Mouse (Mus musculus) kidney, postnatal 10 days (tissue): ENCODE results near the gene Slfn4.
A peak's percentile ranks its signal among the peaks of the same experiment; 100 is the strongest.
"Not testable (repeated sequence)": the region's sequence is repeated elsewhere in the genome, so short reads cannot be mapped to it uniquely, and the experiment has no call there.

Experiments used
- DNase-seq: peaks from one replicate; pipeline ENCODE4 v3.0.0; 2021; ENCODE audit warnings: mixed read lengths

Slfn4 gene

DNA sequence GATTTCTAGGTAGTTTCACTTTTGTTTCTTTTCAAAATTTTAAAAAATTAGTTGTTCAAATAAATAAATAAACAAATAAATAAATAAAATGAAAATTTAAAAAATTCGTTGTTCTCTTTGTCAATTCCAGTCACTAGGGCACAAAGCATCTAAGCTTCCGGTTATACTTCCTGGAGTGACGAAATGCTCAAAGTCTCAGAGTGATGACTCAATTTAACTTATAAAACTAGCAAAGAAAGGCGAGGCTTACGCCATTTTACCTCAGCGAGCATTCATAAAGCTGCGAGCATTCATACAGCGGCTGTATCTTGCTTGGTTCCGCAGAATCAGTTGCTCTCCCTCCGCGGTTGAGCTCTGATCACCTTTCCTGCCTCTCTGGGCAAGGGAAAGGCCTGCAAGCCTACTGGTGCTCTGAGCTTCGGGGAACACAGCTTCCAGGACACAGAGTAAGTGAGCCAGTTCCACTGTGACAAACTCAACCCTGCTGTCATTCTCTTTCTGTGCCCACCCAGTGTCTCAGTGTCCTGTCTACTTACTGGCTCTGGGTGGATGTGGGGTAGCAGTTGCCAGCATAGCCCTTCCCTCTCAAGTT, at the start of gene Slfn4:
Gene Slfn4 (plus strand): TSS at position 239 of the 592 bp plus-strand sequence.
- DNase-seq = no peak

DNA sequence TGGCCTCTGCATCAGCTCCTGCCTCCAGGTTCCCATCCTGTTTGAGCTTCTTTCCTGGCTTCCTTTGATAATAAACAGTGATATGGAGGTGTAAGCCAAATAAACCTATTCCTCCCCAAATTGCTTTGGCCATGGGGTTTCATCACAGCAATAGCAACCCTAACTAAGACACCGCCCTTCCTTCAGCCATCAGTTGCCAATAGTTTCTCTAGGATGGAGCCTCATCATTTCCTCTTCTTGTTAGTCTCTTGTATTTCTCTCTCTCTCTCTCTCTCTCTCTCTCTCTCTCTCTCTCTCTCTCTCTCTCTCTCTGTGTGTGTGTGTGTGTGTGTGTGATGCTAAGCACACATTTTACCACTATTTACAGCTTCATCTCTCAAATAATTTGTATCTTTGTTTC, 49.4 kb upstream of the Slfn4 start:
- not testable (repeated sequence) for DNase-seq

DNA sequence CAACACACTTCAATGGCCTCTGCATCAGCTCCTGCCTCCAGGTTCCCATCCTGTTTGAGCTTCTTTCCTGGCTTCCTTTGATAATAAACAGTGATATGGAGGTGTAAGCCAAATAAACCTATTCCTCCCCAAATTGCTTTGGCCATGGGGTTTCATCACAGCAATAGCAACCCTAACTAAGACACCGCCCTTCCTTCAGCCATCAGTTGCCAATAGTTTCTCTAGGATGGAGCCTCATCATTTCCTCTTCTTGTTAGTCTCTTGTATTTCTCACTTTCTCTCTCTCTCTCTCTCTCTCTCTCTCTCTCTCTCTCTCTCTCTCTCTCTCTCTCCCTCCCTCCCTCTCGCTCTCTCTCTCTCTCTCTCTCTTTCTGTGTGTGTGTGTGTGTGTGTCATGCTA, 37.7 kb upstream of the Slfn4 start:
- DNase-seq = not testable (repeated sequence)

DNA sequence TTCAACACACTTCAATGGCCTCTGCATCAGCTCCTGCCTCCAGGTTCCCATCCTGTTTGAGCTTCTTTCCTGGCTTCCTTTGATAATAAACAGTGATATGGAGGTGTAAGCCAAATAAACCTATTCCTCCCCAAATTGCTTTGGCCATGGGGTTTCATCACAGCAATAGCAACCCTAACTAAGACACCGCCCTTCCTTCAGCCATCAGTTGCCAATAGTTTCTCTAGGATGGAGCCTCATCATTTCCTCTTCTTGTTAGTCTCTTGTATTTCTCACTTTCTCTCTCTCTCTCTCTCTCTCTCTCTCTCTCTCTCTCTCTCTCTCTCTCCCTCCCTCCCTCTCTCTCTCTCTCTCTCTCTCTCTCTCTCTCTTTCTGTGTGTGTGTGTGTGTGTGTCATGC, 26.0 kb upstream of the Slfn4 start:
- not testable (repeated sequence) for DNase-seq

DNA sequence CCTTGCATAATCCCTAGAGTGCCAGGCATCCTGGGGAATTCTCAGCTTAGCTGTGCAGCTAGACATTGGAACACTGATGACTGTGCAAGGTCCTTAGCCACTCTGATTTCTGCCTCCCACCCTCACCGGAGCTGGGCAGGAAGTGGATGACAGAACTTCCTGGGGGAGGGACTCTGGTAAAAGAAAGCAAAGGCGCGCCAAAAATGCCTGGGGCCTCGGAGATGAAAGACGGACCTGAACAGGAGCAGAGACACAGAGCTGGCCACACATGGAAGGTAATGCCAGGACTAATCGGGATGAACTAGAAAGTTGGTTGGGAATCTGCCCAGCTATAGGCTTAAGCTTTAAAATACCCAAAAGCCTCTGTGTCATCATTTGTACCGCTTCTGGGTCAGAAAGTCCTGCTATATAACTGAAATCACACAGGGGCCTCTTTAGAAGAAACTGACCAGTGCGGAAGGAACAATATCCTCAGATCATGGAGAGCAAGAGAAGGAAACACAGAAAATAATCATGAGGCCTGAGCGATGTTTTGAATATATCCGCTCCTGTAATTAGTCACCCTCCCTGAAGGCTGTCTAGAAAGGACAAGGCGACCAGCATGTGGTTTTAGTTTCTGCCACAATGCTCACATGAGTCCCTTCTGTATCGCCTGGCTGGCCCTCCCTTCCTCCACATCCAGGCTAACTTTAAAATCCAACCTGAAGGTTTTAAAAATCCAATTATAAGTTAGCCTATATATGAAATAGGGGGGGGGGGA, 16.3 kb downstream of the Slfn4 start, which contains the start of gene Slfn3:
Gene Slfn3 (plus strand): TSS at position 197 of the 760 bp plus-strand sequence.
- peak; percentile 69 for DNase-seq

DNA sequence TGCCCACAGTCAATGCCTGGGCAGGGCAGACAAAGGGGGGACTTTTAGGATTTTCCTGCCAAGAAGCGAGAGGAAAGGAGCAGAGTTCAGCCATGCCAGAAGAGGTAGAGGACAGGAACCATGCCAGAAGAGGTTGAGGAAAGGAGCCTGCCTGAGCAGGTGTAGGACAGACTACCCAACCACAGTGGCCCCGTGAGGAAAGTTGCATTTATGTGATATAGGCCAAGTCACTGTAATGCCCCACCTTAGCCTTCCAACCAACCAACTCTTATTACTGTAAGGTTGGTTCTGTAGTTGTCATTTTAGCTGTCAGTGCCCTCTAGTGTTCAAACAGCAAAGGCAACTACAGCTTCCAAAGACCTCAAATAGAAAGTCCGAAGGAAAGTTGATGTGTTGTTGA, 17.0 kb downstream of the Slfn4 start:
- DNase-seq = peak; percentile 12

DNA sequence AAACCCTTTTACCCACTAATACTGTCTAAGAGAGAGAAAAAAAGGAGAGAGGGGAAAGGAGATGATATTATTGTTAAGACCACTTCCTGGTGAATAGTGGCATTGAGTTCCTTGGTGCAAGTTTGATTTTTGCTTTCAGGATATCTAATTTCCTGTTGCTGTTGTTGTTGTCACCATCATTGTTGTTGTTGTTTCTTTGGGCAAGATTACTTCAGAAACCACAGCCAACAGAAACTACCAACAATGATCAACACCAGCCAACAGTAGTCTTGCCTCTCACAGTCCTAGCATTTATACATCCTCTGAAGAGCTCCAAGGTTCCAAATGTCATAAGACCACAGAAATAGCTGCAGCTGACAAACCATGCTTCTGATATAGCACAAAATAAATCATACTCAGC, 30.0 kb downstream of the Slfn4 start:
- no peak for DNase-seq

DNA sequence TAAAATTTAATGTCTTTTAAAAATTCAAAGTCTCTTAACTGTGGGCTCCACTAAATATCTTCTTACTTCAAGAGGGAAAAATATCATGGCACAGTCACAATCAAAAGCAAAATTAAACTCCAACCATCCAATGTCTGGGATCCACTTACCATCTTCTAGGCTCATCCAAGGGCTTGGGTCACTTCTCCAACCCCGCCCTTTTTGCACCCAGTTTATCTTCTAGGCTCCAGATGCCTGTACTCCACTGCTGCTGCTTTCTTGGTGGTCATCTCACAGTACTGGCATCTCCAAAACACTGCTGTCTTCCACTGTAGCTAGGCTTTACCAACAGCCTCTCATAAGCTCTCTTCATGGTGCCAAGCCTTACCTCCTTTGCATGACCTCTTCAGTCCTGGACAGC, 41.1 kb downstream of the Slfn4 start:
- no peak for DNase-seq

DNA sequence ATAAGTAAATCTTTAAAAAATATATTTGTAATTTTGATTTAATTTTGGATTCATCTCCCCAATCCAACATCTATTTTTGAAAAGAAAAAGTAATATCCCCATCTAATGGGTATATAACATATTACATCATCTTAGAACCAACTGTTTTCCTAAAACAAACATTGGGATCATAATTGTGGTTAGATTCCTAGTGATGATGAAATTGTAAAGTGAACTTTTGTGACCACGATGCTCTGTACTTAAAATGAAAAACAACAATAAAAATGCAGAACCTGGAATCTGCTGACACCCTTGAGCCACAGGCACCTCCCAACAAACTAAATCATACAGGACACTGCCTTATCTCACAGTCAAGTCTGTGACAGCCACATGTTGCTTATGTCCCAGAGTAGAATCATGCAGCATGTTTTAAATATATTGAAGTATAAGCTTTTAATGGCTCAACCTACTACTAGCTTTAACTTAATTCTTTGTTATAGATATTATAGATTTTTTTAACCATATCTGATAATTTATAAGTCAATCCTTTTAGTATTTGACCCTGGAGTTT, 46.4 kb downstream of the Slfn4 start:
- DNase-seq = no peak

DNA sequence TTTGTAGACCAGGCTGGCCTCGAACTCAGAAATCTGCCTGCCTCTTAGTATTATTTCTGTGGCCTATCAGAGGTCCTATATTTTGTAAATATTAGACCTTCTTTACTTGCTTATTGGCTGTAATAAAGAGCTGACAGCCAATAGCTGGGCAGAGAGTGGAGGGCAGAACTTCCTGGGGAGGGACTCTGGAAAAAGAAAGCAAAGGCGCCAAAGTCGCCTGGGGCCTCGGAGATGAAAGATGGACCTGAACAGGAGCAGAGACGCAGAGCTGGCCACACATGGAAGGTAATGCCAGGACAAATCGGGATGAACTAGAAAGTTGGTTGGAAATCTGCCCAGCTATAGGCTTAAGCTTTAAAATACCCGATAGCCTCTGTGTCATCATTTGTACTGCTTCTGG, 48.4 kb downstream of the Slfn4 start:
- peak; percentile 22 for DNase-seq

DNA sequence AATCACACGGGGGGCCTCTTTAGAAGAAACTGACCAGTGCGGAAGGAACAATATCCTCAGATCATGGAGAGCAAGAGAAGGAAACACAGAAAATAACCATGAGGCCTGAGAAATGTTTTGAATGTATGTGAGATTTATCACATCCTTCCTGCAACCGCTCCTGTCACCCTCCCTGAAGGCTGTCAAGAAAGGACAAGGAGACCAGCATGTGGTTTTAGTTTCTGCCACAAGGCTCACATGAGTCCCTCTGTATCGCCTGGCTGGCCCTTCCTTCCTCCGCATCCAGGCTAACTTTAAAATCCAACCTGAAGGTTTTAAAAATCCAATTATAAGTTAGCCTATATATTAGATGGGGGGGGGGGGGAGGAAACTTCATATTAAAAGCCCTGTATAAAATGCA, 48.8 kb downstream of the Slfn4 start:
- DNase-seq = not testable (repeated sequence)

DNA sequence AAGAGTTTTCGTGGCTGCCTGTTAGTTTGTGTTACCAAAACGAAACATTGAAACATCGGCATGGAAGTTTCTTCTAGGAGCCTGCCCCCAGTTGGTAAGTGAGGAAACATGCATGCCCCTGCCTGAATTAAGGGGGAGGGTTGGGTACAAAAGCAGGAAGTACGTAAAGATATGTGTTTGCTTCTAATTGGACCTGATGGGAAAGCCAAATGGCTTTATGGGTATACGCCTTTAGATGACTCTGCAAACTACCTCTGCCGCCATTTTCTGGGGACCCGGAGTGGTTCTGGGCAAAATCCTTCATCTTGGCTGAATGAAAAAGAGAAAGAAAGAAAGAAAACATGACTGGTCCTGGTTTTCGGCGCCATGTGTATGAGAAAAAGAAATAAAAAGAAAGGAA, 49.2 kb downstream of the Slfn4 start:
- no peak for DNase-seq

DNA sequence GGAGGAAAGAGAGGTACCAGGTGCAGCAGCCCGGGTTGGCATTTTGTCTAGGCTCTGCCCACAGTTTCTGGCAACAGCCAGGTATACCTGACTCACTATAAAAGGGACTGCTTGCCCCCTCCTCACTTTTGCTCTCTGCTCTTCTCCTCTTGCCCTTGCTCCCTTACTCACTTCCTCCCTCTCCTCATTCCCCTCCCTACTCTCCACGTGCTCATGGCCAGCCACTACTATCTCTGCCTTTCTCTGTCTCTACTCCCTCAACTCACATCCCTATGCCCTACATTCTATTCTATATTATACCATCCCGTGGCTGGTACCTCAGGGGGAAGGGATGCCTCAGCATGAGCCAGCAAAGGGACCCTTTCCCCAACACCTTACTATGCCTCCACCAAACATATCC, 49.8 kb downstream of the Slfn4 start:
- DNase-seq = no peak

DNA sequence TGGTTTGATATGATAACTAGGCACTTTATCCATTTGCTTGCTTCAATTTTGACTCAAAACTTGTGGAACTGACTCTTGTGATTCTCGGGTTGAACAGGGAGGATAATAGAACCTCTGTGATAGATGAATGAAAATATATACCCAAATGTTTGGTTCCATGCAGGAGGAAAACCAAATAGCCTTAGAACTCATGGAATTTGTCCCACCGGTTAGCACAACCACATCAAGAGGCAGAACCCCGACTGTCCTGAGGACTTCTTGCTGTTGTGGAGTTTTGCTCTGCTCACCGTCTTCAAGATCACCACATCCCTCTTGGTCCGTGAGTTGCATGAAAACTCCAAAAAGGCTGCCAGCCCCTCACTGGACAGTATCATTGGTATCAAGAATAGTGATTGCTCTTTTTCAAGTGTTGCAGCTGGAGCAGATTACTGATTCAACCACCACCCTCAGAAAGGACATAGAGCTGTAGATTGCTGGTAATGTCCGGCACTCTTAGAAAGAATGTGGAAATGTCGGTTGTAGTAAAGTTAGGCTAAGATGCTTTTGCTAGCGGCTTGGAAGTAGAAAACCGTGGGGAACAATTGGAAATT, 50.5 kb downstream of the Slfn4 start:
- no peak for DNase-seq

DNA sequence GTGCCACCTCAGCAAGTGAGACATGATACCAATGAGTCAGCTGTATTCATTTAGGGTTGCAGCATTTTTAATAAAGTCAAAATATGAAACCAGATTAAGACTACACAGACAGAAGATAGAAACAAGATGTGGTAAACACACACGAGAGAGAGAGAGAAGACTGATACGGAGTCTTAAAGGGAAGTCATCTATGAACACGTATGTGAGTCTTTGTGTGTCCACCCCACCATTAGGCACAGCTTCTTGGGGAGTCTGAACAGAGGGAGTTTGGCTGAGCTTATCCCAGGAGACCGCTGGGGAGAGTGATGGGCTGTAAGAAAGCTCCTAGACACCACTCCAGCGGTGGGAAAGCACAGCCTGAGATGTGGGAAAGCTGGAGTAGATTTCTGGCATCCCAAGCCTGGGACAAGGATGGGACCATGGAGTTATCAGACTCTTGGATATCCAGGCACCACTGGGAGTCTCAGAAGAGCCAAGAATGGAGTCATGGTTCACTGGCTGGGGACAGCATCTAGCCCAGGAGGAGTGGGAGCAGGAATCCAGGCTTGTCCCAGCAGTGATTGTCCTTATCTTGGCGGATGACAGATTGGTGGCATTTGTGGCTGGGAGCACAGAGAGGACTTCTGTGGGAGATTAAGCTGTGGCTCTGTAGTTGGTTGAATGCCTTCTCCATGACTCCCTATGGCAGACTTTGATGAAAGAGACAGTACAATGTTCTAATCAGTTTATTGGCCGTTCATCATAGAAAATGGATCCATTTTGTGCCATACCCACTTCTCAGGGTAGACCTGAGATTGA, 53.1 kb downstream of the Slfn4 start:
- DNase-seq = no peak

DNA sequence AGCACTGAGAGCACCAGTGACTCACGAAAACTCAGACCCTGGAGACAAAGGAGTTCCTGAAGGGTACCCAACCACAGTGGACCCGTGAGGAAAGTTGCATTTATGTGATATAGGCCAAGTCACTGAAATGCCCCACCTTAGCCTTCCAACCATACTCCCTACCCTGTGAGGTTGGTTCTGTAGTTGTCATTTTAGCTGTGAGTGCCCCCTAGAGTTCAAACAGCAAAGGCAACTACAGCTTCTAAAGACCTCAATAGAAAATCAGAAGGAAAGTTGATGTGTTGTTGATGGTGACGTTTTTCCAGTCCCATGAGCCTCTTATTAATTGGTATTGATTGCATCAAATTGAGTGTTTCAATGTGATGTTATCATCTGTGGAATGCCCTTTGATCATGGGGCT, 56.0 kb downstream of the Slfn4 start:
- DNase-seq = peak; percentile 13

DNA sequence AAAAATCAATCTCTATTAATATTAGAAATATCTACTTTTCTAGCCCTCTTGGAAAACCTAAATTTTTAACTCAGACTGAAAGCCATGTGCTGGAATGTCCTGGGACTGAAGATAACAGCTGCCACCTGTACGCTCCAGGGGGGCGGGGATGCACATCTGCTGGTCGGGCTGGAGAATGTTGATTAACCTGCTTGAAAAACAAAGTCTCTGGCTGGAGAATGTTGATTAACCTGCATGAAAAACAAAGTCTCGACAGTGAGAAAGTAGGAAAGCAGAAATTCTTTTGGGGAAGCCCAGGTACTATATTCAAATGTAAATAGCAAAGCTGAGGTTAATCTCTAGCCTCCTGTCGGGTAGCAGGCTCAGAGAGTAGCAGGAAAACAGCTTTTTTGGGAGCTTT, 58.6 kb downstream of the Slfn4 start:
- DNase-seq = not testable (repeated sequence)

DNA sequence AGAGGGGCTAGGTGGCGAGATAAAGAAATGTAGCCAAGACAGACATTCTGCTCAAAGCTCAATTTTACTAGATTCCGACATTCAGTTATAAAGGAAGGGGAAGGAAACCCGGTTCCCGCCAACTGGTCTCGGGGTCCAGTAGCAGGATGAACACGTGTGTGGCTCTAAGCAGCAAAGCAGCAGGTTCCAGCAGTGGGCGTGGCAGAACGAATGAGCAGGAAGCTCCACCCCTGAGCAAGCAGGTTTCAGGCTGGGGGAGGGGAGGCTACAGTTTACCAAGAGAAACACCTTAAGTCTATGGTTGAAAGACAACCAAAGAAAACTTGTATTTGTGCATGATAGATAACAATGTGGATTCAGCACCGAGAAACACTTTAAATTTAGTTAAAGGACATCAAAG, 62.4 kb downstream of the Slfn4 start:
- DNase-seq = not testable (repeated sequence)

DNA sequence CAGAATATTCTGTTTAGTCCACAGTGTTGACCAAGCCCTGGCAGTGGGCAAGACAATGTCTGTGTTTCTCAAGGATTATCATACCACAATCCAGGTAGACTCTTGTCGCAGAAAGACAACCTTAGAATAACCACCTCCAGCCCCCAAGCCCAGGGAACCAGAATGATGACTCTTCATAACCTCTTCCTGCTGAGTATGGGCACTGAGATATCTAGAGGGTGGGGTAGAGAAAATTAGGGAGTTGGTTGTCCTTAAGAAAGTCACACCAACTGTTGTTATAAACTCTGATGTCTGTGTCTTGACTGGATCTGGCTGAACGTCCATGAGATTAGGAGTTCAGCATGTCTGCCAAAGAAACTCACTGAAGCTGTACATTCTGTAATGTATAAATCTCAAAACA, 63.4 kb downstream of the Slfn4 start:
- DNase-seq = no peak

DNA sequence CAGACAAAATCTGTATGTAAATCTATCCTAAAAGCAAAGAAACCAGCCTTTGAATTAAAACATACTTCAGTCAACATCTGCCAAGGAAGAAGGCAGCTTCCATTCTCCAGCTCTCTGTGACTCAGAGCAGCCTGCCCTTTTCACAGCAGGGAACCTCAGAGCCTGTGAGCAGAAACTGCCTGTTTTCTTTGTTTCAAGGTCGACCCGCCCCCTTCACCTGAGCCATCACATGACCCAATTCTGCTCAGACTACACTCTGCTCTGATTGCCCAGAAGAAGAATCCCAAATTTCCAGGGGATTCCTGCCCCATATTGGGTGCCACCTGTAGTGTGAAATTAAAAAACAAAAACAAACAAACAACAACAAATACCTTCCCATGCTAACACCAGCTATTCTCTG, 64.8 kb downstream of the Slfn4 start:
- no peak for DNase-seq
